Mouse (Mus musculus): ENCODE measurements around the gene Csf2. TPM values are rescaled to one million over a fixed set of nuclear protein-coding genes. Genes with fewer than 3 reads are reported as not detected.

Csf2 gene
- polyA plus RNA-seq, 1 experiment, result not detected

GRCm38 (mm10) chr11:54271437-54271949 is 22.0 kb upstream of the Csf2 start:
- Histone ChIP-seq H3K4me2 (ENCODE audit: low read depth) (no peak overlapping the region), H3K4me3 (no peak overlapping the region), H3K36me3 (ENCODE audit: control insufficient read depth, insufficient read depth) (no peaks in the 10 kb centered on the region), H3ac (ENCODE audit: control insufficient read depth, insufficient read length) (no peak overlapping the region), H3K27me3 (ENCODE audit: control insufficient read depth, insufficient read depth, insufficient read length) (no peaks in the 10 kb centered on the region), H3K79me2 (ENCODE audit: control insufficient read depth, insufficient read depth) (no peaks in the 10 kb centered on the region)
- TF ChIP-seq MYOG (IDR thresholded peaks at IDR 0.05; ENCODE audit: control insufficient read depth in 1 of 3, insufficient read depth in 1 of 3, insufficient read length in 2 of 3, low read depth in 2 of 3), result no peak

DNA sequence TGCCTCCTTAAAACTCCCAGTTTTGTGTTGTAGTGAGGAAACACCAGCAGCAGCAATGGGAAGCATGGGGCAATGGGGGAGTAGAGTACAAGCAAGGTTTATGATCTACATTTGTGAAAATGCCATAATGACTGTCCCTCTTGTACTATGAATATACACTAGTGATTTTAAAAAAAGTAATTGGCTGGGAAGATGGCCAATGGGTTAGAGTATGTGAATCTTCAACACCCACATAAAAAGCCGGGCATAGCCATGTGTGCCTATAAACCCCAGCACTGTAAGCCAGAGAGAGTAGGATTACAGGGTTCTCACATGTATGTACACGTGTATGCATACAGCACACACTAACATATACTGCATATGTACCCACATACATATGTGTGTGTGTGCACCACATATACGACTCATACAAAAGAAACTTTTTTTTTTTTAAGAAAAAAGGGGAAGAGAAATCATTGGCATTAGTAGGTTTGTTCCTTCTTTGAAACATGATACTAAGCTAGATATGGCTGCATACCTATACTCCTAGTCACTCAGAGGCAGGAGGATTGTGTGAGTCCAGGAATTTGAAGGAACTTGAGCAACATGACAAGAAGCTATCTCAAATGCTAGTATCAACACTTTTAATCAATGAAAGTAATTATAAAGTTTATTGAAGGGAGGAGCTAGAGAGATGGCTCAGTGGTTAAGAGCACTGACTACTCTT is 19.9 kb upstream of the Csf2 start:
- H3K4me2 ChIP-seq (ENCODE audit: low read depth), result no peak overlapping the region
- H3K36me3 ChIP-seq (ENCODE audit: control insufficient read depth, insufficient read depth), result no peaks in the 10 kb centered on the region
- no peak overlapping the region for H3K4me3 ChIP-seq
- H3K27me3 ChIP-seq (ENCODE audit: control insufficient read depth, insufficient read depth, insufficient read length), result no peaks in the 10 kb centered on the region
- TF ChIP-seq POLR2A (IDR thresholded peaks at IDR 0.05; ENCODE audit: insufficient read length, low read depth) (no peak), MYOD1 (IDR thresholded peaks at IDR 0.05; ENCODE audit: control insufficient read depth in 1 of 3, insufficient read length in 2 of 3, low read depth in 2 of 3) (no peak), REST (IDR thresholded peaks at IDR 0.05; ENCODE audit: insufficient read depth, insufficient read length) (no peak), MAX (IDR thresholded peaks at IDR 0.05; ENCODE audit: low read depth) (no peak), TCF12 (IDR thresholded peaks at IDR 0.05; ENCODE audit: insufficient read depth, poor library complexity, severe bottlenecking) (no peak), CEBPB (IDR thresholded peaks at IDR 0.05; ENCODE audit: insufficient read depth, poor library complexity, severe bottlenecking) (0 out of 2 replicates have a peak, but pooled peaks have one; percentile 3), USF1 (IDR thresholded peaks at IDR 0.05; ENCODE audit: low read depth) (no peak)
- no peaks in the 10 kb centered on the region for H3K79me2 ChIP-seq (ENCODE audit: control insufficient read depth, insufficient read depth)
- H3ac ChIP-seq (ENCODE audit: control insufficient read depth, insufficient read length), result no peak overlapping the region

DNA sequence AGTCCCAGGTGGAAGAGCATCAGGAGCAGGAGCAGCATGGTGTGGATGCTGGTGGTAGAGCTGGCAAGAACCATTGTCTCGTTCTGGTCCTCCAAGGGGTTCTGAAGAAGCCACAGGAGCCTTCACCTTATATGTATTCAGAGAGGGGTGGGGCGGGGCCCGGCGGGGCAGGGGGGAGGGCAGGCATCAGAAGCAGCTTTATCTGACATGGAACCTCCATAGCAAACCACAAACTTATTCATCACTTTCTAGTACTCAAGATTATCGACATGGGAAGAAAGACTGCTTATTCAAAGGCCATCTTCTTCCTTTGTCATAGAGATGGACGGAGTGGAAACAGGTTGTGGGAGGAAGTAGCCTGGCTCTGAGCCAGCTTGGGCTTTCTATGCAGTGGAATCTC is 17.7 kb upstream of the Csf2 start, which contains the start of gene Il3:
Il3 (minus strand) TSS at position 101 of the 400 bp plus-strand sequence.
- H3K4me3 ChIP-seq, result no peak within 1 kb of the TSS
- H3K36me3 ChIP-seq (ENCODE audit: control insufficient read depth, insufficient read depth), result no peaks in the 10 kb centered on the region
- TF ChIP-seq REST (IDR thresholded peaks at IDR 0.05; ENCODE audit: insufficient read depth, insufficient read length) (no peak), USF1 (IDR thresholded peaks at IDR 0.05; ENCODE audit: low read depth) (no peak)
- no peak within 1 kb of the TSS for H3ac ChIP-seq (ENCODE audit: control insufficient read depth, insufficient read length)
- H3K79me2 ChIP-seq (ENCODE audit: control insufficient read depth, insufficient read depth), result no peaks in the 10 kb centered on the region
- H3K4me2 ChIP-seq (ENCODE audit: low read depth), result no peak within 1 kb of the TSS
- H3K27me3 ChIP-seq (ENCODE audit: control insufficient read depth, insufficient read depth, insufficient read length), result no peaks in the 10 kb centered on the region

DNA sequence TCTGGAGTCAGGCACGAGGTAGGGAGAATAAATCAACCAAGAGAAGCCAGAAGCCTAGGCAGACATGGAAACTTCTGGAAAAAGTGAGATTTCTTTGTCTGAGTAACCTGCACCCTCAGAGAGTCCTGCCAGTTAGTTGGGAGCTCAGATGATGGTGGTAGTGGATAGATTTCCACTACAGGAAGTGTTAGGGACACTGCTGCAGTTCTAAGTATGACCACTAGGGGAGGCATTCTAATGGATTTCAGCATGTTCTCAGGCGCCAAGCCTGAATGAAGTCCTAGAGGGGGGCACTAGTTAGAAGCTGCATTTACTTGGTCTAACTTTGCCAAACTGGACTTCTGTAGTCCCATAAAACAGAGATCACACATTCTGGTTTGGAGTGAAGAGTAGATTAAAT is 15.1 kb upstream of the Csf2 start:
- Histone ChIP-seq H3K4me2 (ENCODE audit: low read depth) (no peak overlapping the region), H3K4me3 (no peak overlapping the region), H3K36me3 (ENCODE audit: control insufficient read depth, insufficient read depth) (no peaks in the 10 kb centered on the region), H3ac (ENCODE audit: control insufficient read depth, insufficient read length) (no peak overlapping the region), H3K27me3 (ENCODE audit: control insufficient read depth, insufficient read depth, insufficient read length) (no peaks in the 10 kb centered on the region), H3K79me2 (ENCODE audit: control insufficient read depth, insufficient read depth) (no peaks in the 10 kb centered on the region)
- TF ChIP-seq CEBPB (IDR thresholded peaks at IDR 0.05; ENCODE audit: insufficient read depth, poor library complexity, severe bottlenecking) (no peak), REST (IDR thresholded peaks at IDR 0.05; ENCODE audit: insufficient read depth, insufficient read length) (no peak), POLR2AphosphoS2 (IDR thresholded peaks at IDR 0.05; ENCODE audit: insufficient read length, low read depth) (no peak), TCF3 (IDR thresholded peaks at IDR 0.05; ENCODE audit: insufficient read length, low read depth) (no peak), MYOG (IDR thresholded peaks at IDR 0.05; ENCODE audit: control insufficient read depth in 1 of 3, insufficient read depth in 1 of 3, insufficient read length in 2 of 3, low read depth in 2 of 3) (no peak), POLR2A (IDR thresholded peaks at IDR 0.05; ENCODE audit: insufficient read length, low read depth) (no peak), USF1 (IDR thresholded peaks at IDR 0.05; ENCODE audit: low read depth) (no peak), SRF (IDR thresholded peaks at IDR 0.05; ENCODE audit: control insufficient read depth, insufficient read length, low read depth) (no peak), TCF12 (IDR thresholded peaks at IDR 0.05; ENCODE audit: insufficient read depth, poor library complexity, severe bottlenecking) (no peak), MYOD1 (IDR thresholded peaks at IDR 0.05; ENCODE audit: control insufficient read depth in 1 of 3, insufficient read length in 2 of 3, low read depth in 2 of 3) (no peak), MAX (IDR thresholded peaks at IDR 0.05; ENCODE audit: low read depth) (no peak), E2F4 (IDR thresholded peaks at IDR 0.05; ENCODE audit: insufficient read depth) (no peak)

- H3ac ChIP-seq (ENCODE audit: control insufficient read depth, insufficient read length), result no peak overlapping the region
- TF ChIP-seq MYOG (IDR thresholded peaks at IDR 0.05; ENCODE audit: control insufficient read depth in 1 of 3, insufficient read depth in 1 of 3, insufficient read length in 2 of 3, low read depth in 2 of 3) (no peak), E2F4 (IDR thresholded peaks at IDR 0.05; ENCODE audit: insufficient read depth) (no peak), TCF12 (IDR thresholded peaks at IDR 0.05; ENCODE audit: insufficient read depth, poor library complexity, severe bottlenecking) (no peak), USF1 (IDR thresholded peaks at IDR 0.05; ENCODE audit: low read depth) (no peak), CEBPB (IDR thresholded peaks at IDR 0.05; ENCODE audit: insufficient read depth, poor library complexity, severe bottlenecking) (no peak), TCF3 (IDR thresholded peaks at IDR 0.05; ENCODE audit: insufficient read length, low read depth) (no peak), POLR2A (IDR thresholded peaks at IDR 0.05; ENCODE audit: insufficient read length, low read depth) (no peak), MYOD1 (IDR thresholded peaks at IDR 0.05; ENCODE audit: control insufficient read depth in 1 of 3, insufficient read length in 2 of 3, low read depth in 2 of 3) (no peak), MAX (IDR thresholded peaks at IDR 0.05; ENCODE audit: low read depth) (no peak), SRF (IDR thresholded peaks at IDR 0.05; ENCODE audit: control insufficient read depth, insufficient read length, low read depth) (no peak), POLR2AphosphoS2 (IDR thresholded peaks at IDR 0.05; ENCODE audit: insufficient read length, low read depth) (no peak), REST (IDR thresholded peaks at IDR 0.05; ENCODE audit: insufficient read depth, insufficient read length) (no peak)
- H3K27me3 ChIP-seq (ENCODE audit: control insufficient read depth, insufficient read depth, insufficient read length), result no peaks in the 10 kb centered on the region
- no peaks in the 10 kb centered on the region for H3K36me3 ChIP-seq (ENCODE audit: control insufficient read depth, insufficient read depth)
- no peak overlapping the region for H3K4me2 ChIP-seq (ENCODE audit: low read depth)
- H3K79me2 ChIP-seq (ENCODE audit: control insufficient read depth, insufficient read depth), result no peaks in the 10 kb centered on the region
- H3K4me3 ChIP-seq, result no peak overlapping the region
Measured at GRCm38 (mm10) chr11:54263405-54264031, 14.1 kb upstream of the Csf2 start.

Measured in myocyte (in vitro differentiated cells).